Mouse (Mus musculus): ENCODE results near the gene Fbxw20. TPM values are rescaled to one million over a fixed set of nuclear protein-coding genes. Genes with fewer than 3 reads are reported as not detected.

Gene Fbxw20
- polyA plus RNA-seq, 1 experiment = not detected

DNA sequence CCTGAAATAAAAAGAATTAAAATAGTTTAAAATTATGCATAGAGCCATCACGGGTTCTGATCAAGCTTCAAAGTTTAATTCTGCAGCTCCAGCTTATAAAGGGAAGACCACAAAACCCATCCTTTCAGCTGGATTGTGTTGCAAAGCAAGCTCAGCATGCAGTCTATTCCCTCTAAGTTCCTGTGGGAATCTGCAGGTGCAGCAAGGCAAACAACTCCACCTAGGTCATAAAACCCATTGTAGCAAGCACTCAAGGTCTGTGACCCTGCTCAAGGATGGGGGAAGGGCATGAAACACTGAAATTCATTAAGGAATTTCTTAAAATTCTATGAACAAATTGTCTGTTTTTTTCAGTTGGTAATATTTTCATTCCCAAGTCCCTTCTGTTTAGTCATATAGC lies 57.3 kb downstream of the Fbxw20 start:
- H3K27ac ChIP-seq (ENCODE audit: control insufficient read depth, insufficient read depth, low read length) = no peak overlapping the region
- no peaks in the 10 kb centered on the region for H3K27me3 ChIP-seq (ENCODE audit: control insufficient read depth, insufficient read depth, low read length)
- TF ChIP-seq POLR2A (IDR thresholded peaks at IDR 0.05; ENCODE audit: control insufficient read depth, extremely low read depth, insufficient read depth, low read length, poor library complexity) = no peak
- TF ChIP-seq CTCF (IDR thresholded peaks at IDR 0.05; ENCODE audit: borderline replicate concordance, control insufficient read depth, extremely low read depth, insufficient read depth, low read length, poor library complexity) = no peak
- DNase-seq = no peak
- H3K36me3 ChIP-seq (ENCODE audit: control insufficient read depth, insufficient read depth, low read length) = no peaks in the 10 kb centered on the region
- 91% methylated on average over 1 of the region's 1 CpGs for WGBS
- no peaks in the 10 kb centered on the region for H3K4me1 ChIP-seq (replicated peaks; ENCODE audit: control insufficient read depth, insufficient read depth, low read length)
- H3K4me3 ChIP-seq (ENCODE audit: control insufficient read depth, insufficient read depth, low read length) = no peak overlapping the region

DNA sequence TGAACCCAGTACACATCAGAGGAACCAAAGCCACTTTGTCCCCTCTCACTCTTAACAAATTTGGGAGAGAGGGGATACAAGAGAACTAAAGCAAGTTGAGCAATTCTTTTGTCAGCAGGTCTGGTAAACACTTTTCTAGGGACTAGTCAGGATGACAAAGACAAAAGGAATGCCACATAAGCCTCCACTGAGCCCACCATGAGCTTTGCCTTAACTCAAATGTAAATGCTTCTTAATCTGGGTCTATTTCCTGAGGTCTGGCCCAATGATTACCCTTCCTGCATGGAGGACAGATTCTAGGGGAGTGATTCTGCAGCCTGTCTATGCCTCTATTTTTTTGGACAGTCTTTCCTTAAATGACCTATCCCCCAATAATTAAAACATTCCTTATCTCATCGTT lies 58.3 kb downstream of the Fbxw20 start:
- no peaks in the 10 kb centered on the region for H3K27me3 ChIP-seq (ENCODE audit: control insufficient read depth, insufficient read depth, low read length)
- H3K4me1 ChIP-seq (replicated peaks; ENCODE audit: control insufficient read depth, insufficient read depth, low read length) = no peaks in the 10 kb centered on the region
- 89% methylated on average over 1 of the region's 1 CpGs for WGBS
- TF ChIP-seq POLR2A (IDR thresholded peaks at IDR 0.05; ENCODE audit: control insufficient read depth, extremely low read depth, insufficient read depth, low read length, poor library complexity) = no peak
- TF ChIP-seq CTCF (IDR thresholded peaks at IDR 0.05; ENCODE audit: borderline replicate concordance, control insufficient read depth, extremely low read depth, insufficient read depth, low read length, poor library complexity) = no peak
- no peaks in the 10 kb centered on the region for H3K36me3 ChIP-seq (ENCODE audit: control insufficient read depth, insufficient read depth, low read length)
- no peak for DNase-seq
- no peak overlapping the region for H3K27ac ChIP-seq (ENCODE audit: control insufficient read depth, insufficient read depth, low read length)
- no peak overlapping the region for H3K4me3 ChIP-seq (ENCODE audit: control insufficient read depth, insufficient read depth, low read length)

Other genes starting within 250 kb of the Fbxw20 start
- 0.40 and 1.3 TPM in 2 replicates for gene Ucn2, start 248.7 kb downstream of the Fbxw20 start, polyA plus RNA-seq (2012; rRNA removed)
- 13.4 and 15.1 TPM in 2 replicates for gene Pfkfb4, start 243.0 kb downstream of the Fbxw20 start, polyA plus RNA-seq (2012; rRNA removed)
- 2,502 and 2,648 TPM in 2 replicates for gene Shisa5, start 196.2 kb downstream of the Fbxw20 start, polyA plus RNA-seq (2012; rRNA removed)
- gene Trex1, start 175.0 kb downstream of the Fbxw20 start, polyA plus RNA-seq (2012; rRNA removed) = 210 and 228 TPM in 2 replicates
- gene Atrip, start 160.6 kb downstream of the Fbxw20 start, polyA plus RNA-seq (2012; rRNA removed) = 37.9 and 39.9 TPM in 2 replicates
- gene Ccdc51, start 152.3 kb downstream of the Fbxw20 start, polyA plus RNA-seq (2012; rRNA removed) = 11.7 and 11.9 TPM in 2 replicates
- gene Tma7, start 152.2 kb downstream of the Fbxw20 start, polyA plus RNA-seq (2012; rRNA removed) = 31.4 and 52.2 TPM in 2 replicates
- gene Plxnb1, start 139.4 kb downstream of the Fbxw20 start, polyA plus RNA-seq (2012; rRNA removed) = 22.4 and 25.6 TPM in 2 replicates
- gene Fbxw21, start 72.7 kb downstream of the Fbxw20 start, polyA plus RNA-seq (2012; rRNA removed) = not detected in 2 replicates
- 0.07 TPM in 1 of 2 replicates, not detected in the other for gene Fbxw13, start 38.8 kb downstream of the Fbxw20 start, polyA plus RNA-seq (2012; rRNA removed)
- gene Fbxw14, start 52.9 kb upstream of the Fbxw20 start, polyA plus RNA-seq (2012; rRNA removed) = not detected in 2 replicates
- gene Fbxw28, start 104.9 kb upstream of the Fbxw20 start, polyA plus RNA-seq (2012; rRNA removed) = not detected in 2 replicates
- not detected in 2 replicates for gene Fbxw22, start 169.5 kb upstream of the Fbxw20 start, polyA plus RNA-seq (2012; rRNA removed)
- gene Fbxw16, start 214.4 kb upstream of the Fbxw20 start, polyA plus RNA-seq (2012; rRNA removed) = not detected in 2 replicates

Data from thymus, adult 2 months (tissue).